Mouse (Mus musculus): Measurements from ENCODE around the gene H2-DMb1. TPM values are rescaled to one million over a fixed set of nuclear protein-coding genes. Genes with fewer than 3 reads are reported as not detected.

H2-DMb1 gene
- polyA plus RNA-seq, 1 experiment = 322 TPM

DNA sequence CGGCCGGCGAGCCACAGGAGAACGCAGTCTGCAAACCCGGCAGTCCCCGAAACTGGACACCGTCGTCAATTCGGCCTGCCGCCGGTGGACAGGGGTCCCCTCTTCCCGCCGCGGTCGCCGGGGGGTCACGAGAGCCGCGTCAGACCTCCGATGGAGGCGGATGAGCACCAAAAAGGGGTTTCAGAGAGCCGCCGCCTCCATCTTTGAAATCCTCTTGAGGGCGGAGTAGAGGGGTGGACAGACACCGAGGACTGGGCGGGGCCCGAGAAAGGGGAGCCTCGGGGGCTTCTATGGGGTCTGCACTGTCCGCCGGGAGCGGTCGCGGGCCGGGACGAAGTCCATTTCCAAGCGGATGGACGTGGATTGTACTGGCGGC is 34.0 kb upstream of the H2-DMb1 start:
- H3K36me3 ChIP-seq (ENCODE audit: control insufficient read depth, insufficient read depth, low read length) = peaks cover 40% of the 10 kb centered on the region
- under 1% methylated on average over 38 of the region's 38 CpGs for WGBS
- no peak for DNase-seq (ENCODE audit: low read depth in 1 of 2, low spot score in 2 of 2)

DNA sequence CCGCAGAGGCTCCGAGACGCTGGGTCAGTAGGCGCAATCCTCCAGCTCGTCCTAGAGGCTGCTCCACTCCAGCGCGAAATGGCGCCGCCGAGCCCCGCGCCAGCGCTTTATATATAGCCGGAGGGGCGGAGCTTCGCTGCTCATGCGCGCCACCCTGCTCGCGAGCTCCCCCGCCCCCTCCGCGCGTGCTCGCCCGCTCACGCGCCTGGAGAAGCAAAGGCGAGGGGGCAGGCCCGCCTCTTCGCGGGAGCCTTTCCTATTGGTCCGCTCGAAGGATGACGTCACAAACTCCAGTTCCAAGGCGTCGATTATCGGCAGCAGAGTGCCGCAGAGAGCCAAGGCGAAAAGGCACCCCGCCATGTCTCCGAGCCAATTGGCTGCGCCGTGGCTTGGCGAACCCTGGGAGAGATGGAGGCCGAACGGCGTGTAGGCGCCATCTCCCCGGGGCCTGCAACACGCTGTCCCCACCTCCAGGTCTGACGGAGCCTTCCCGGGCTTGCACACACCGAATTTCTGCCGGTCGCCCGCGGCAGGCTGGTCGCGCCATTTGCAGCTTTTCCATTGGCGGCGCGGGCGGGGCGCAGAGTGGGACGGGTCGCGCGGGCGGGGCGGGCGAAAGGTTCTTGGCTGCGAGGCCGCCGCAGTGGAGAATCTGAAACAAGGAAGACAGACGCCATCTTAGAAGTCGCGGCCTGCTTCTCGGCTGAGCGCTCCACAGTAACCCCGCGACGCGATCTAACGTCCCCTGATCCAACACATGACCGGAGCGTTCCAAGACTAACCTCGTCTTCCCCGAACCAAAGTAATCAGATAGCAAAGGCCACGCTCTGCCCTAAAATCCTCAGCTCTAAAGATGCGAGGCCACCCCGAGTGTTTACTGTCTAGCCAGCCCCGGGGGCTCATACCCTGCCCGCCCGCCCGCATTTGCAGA is 33.4 kb upstream of the H2-DMb1 start, which contains the start of gene H2-DMa:
Gene H2-DMa (plus strand): TSS at position 293 of the 931 bp plus-strand sequence.
- peak within 1 kb of the TSS; percentile 80 for H3K4me3 ChIP-seq (ENCODE audit: extremely low read depth, insufficient read depth, insufficient read length)
- TF ChIP-seq CTCF (IDR thresholded peaks at IDR 0.05; ENCODE audit: extremely low read depth, insufficient read depth, insufficient read length, insufficient replicate concordance) = no peak
- peak; percentile 99 for TF ChIP-seq POLR2A (IDR thresholded peaks at IDR 0.05; ENCODE audit: low read depth, low read length)
- peak within 1 kb of the TSS; percentile 99 for H3K27ac ChIP-seq (ENCODE audit: insufficient read depth, low read length)
- peak; percentile 96 to 98 for DNase-seq (ENCODE audit: low read depth in 1 of 2, low spot score in 2 of 2)
- peaks cover 35% of the 10 kb centered on the region for H3K36me3 ChIP-seq (ENCODE audit: control insufficient read depth, insufficient read depth, low read length)
- no peaks in the 10 kb centered on the region for H3K27me3 ChIP-seq (ENCODE audit: control insufficient read depth, insufficient read depth, low read length)
- WGBS = under 1% methylated on average over 96 of the region's 96 CpGs
- peaks cover 10% of the 10 kb centered on the region; the same call in 1 of the 2 replicates for H3K4me1 ChIP-seq (ENCODE audit: control insufficient read depth, insufficient read depth, insufficient read length)

More for the DNA sequence above, 34.0 kb upstream of the H2-DMb1 start:
- Histone ChIP-seq H3K4me3 (ENCODE audit: extremely low read depth, insufficient read depth, insufficient read length) (peak overlapping the region; percentile 80), H3K4me1 (ENCODE audit: control insufficient read depth, insufficient read depth, insufficient read length) (peaks cover 7% of the 10 kb centered on the region; the same call in 1 of the 2 replicates), H3K27me3 (ENCODE audit: control insufficient read depth, insufficient read depth, low read length) (no peaks in the 10 kb centered on the region), H3K27ac (ENCODE audit: insufficient read depth, low read length) (peak overlapping the region; percentile 85)
- TF ChIP-seq POLR2A (IDR thresholded peaks at IDR 0.05; ENCODE audit: low read depth, low read length) (no peak), CTCF (IDR thresholded peaks at IDR 0.05; ENCODE audit: extremely low read depth, insufficient read depth, insufficient read length, insufficient replicate concordance) (no peak)

DNA sequence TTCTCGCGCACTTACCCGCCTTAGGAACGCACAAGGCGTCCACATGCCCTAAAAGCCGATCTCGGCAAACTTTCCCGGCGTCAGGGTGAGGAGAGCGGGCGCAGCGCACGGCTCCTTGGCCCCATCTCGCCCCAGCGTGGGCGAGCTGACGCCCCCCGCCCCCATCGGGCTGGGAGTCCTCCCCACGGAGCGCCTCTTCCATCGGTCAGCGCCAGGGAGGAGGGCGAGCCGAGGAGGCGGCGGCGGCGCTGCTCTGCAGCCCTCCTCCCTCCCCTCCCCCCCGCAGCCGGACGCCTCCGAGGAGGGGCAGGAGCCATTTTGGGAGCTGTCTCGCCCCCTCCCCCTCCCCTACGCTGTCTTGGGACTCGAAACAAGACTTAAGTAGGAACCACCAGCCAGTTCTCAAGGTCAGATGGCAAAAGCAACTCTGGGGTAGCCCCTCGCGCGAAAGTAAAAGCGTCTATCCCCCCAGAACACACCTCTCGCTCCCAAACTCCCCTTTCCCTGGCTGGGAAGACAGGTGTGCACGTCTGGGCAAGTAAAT is 32.6 kb upstream of the H2-DMb1 start:
- H3K27ac ChIP-seq (ENCODE audit: insufficient read depth, low read length) = peak overlapping the region; percentile 99
- H3K27me3 ChIP-seq (ENCODE audit: control insufficient read depth, insufficient read depth, low read length) = no peaks in the 10 kb centered on the region
- peaks cover 28% of the 10 kb centered on the region for H3K36me3 ChIP-seq (ENCODE audit: control insufficient read depth, insufficient read depth, low read length)
- TF ChIP-seq CTCF (IDR thresholded peaks at IDR 0.05; ENCODE audit: extremely low read depth, insufficient read depth, insufficient read length, insufficient replicate concordance) (no peak), POLR2A (IDR thresholded peaks at IDR 0.05; ENCODE audit: low read depth, low read length) (peak; percentile 11; the same call in 1 of the 2 replicates)
- 1% methylated on average over 34 of the region's 42 CpGs for WGBS
- peaks cover 12% of the 10 kb centered on the region; the same call in 1 of the 2 replicates for H3K4me1 ChIP-seq (ENCODE audit: control insufficient read depth, insufficient read depth, insufficient read length)
- DNase-seq (ENCODE audit: low read depth in 1 of 2, low spot score in 2 of 2) = peak in 1 of 2 experiments; percentile 82
- H3K4me3 ChIP-seq (ENCODE audit: extremely low read depth, insufficient read depth, insufficient read length) = peak overlapping the region; percentile 75

DNA sequence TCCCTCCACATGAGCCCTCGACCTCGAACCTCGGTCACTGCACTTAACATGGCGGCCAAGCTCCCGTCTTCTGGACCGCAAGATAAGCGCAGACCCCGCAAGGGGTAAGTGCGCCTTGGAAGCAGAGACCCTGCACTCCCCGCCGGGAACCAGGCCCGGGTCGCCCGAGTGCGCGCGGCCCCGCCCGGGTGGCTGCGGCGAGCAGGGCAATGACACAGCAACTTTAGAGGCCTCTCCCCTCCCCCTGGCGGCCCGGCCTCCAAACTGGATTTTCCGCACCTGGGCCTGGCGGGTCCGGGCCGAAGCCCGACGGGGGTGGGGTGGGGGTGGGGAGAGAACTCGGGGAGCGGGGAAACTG is 32.1 kb upstream of the H2-DMb1 start:
- TF ChIP-seq POLR2A (IDR thresholded peaks at IDR 0.05; ENCODE audit: low read depth, low read length) (no peak), CTCF (IDR thresholded peaks at IDR 0.05; ENCODE audit: extremely low read depth, insufficient read depth, insufficient read length, insufficient replicate concordance) (no peak)
- H3K27ac ChIP-seq (ENCODE audit: insufficient read depth, low read length) = peak overlapping the region; percentile 99
- under 1% methylated on average over 28 of the region's 31 CpGs for WGBS
- peak overlapping the region; percentile 75 for H3K4me3 ChIP-seq (ENCODE audit: extremely low read depth, insufficient read depth, insufficient read length)
- peaks cover 22% of the 10 kb centered on the region for H3K36me3 ChIP-seq (ENCODE audit: control insufficient read depth, insufficient read depth, low read length)
- peak in 1 of 2 experiments; percentile 75 for DNase-seq (ENCODE audit: low read depth in 1 of 2, low spot score in 2 of 2)
- H3K27me3 ChIP-seq (ENCODE audit: control insufficient read depth, insufficient read depth, low read length) = no peaks in the 10 kb centered on the region
- peaks cover 12% of the 10 kb centered on the region; the same call in 1 of the 2 replicates for H3K4me1 ChIP-seq (ENCODE audit: control insufficient read depth, insufficient read depth, insufficient read length)

DNA sequence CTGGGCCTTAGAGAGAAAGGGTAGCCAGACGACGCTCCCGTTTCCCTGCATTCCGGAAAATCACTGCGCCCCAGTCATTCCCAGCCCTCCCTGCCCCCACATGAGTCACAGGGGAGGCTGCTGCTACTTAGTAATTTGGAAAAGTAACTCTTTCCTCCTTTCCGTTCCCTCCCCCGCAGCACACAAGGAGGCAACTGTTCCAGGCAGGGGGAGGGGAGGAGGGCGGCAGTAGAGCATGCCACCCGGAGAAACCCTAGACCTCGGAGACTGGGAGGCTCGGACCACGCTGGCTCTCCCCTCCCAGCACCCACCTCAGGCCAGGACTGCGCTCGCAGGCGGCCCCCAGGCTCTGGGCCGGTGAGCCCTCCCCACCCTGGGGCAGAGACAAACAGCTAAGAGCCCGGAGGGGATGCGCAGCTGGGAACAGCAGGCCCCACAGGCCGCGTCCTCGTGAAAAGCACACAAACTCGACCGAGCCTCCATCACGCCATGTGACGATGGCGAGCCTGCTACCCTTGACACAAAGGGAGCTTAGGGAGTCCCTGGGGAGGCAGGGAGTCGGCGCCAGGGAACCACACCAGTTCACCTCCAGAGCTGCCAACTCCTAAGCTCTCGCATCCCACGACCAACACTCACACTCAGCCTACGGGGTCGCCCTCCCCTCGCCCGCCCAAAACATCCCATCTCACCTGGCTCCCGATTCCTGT is 31.5 kb upstream of the H2-DMb1 start:
- Histone ChIP-seq H3K4me3 (ENCODE audit: extremely low read depth, insufficient read depth, insufficient read length) (peak overlapping the region; percentile 75), H3K4me1 (ENCODE audit: control insufficient read depth, insufficient read depth, insufficient read length) (peaks cover 11% of the 10 kb centered on the region; the same call in 1 of the 2 replicates), H3K27ac (ENCODE audit: insufficient read depth, low read length) (peak overlapping the region; percentile 99), H3K36me3 (ENCODE audit: control insufficient read depth, insufficient read depth, low read length) (peaks cover 19% of the 10 kb centered on the region), H3K27me3 (ENCODE audit: control insufficient read depth, insufficient read depth, low read length) (no peaks in the 10 kb centered on the region)
- WGBS = under 1% methylated on average over 35 of the region's 35 CpGs
- TF ChIP-seq CTCF (IDR thresholded peaks at IDR 0.05; ENCODE audit: extremely low read depth, insufficient read depth, insufficient read length, insufficient replicate concordance) (no peak), POLR2A (IDR thresholded peaks at IDR 0.05; ENCODE audit: low read depth, low read length) (no peak)
- DNase-seq (ENCODE audit: low read depth in 1 of 2, low spot score in 2 of 2) = peak in 1 of 2 experiments; percentile 55

DNA sequence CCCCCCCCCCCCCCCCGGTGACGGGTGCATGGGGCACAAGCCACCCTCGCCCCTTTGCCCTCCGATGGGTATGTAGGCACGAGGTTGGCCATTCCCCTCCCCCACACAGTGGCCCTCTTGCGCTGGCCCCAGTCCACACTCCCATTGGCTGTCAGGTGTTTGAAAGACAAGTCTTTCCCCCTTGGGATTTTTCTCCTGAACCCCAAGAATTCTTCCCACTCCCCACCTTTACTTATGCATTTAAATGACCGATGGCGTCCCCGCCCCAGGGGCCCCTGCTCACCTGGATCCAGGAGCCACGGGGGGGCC is 31.0 kb upstream of the H2-DMb1 start:
- DNase-seq (ENCODE audit: low read depth in 1 of 2, low spot score in 2 of 2) = peak in 1 of 2 experiments; percentile 56

More for the DNA sequence above, 31.0 kb upstream of the H2-DMb1 start:
- WGBS = 3% methylated on average over 7 of the region's 10 CpGs
- Histone ChIP-seq H3K27me3 (ENCODE audit: control insufficient read depth, insufficient read depth, low read length) (no peaks in the 10 kb centered on the region), H3K27ac (ENCODE audit: insufficient read depth, low read length) (peak overlapping the region; percentile 99), H3K4me3 (ENCODE audit: extremely low read depth, insufficient read depth, insufficient read length) (peak overlapping the region; percentile 75), H3K36me3 (ENCODE audit: control insufficient read depth, insufficient read depth, low read length) (peaks cover 14% of the 10 kb centered on the region), H3K4me1 (ENCODE audit: control insufficient read depth, insufficient read depth, insufficient read length) (peaks cover 10% of the 10 kb centered on the region; the same call in 1 of the 2 replicates)
- no peak for TF ChIP-seq CTCF (IDR thresholded peaks at IDR 0.05; ENCODE audit: extremely low read depth, insufficient read depth, insufficient read length, insufficient replicate concordance)
- no peak for TF ChIP-seq POLR2A (IDR thresholded peaks at IDR 0.05; ENCODE audit: low read depth, low read length)
